Mouse (Mus musculus): ENCODE data around the gene Cenpv. TPM values are rescaled to one million over a fixed set of nuclear protein-coding genes. Genes with fewer than 3 reads are reported as not detected.

Cenpv gene
- polyA plus RNA-seq, 1 experiment from 2014 or later, result 25.4 TPM

GRCm38 (mm10) chr11:62563590-62563989, 24.5 kb upstream of the Cenpv start:
- Histone ChIP-seq H3K36me3 (replicated peaks) (no peaks in the 10 kb centered on the region), H3K27ac (replicated peaks) (no peak overlapping the region), H3K9me3 (no peaks in the 10 kb centered on the region), H3K4me3 (no peak overlapping the region), H3K4me1 (peaks cover 15% of the 10 kb centered on the region), H3K27me3 (replicated peaks; ENCODE audit: low read depth, poor library complexity, severe bottlenecking) (peaks cover 21% of the 10 kb centered on the region)
- no peak for DNase-seq (ENCODE audit: low spot score)
- WGBS, result 91% methylated on average over 2 of the region's 2 CpGs

DNA sequence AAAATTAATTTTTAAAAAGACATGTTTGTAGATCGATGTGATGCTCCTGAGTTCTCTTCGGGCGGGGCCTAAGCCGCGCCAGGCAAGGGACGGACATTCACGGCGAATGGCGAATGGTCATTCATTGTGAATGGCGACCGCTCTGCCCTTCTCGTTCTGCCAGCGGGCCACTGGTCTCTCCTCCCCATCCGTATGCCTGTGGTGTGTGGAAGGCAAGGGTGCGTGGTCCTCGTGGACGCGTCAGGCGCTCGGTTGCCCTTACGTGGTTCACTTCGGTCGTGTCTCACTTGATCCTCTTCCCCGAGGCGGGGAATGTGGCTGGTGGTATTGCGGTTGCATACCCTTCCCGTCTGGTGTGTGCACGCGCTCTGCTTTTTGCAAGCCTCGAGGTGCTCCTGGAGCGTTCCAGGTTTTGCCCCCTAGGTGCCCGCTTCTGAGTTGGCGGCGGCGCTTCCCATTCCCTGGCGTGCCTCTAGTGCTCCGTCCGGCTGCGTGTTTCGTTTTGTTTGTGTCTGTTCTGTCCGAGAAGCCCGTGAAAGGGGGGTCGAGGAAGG, 21.5 kb upstream of the Cenpv start:
- peaks cover 21% of the 10 kb centered on the region for H3K27me3 ChIP-seq (replicated peaks; ENCODE audit: low read depth, poor library complexity, severe bottlenecking)
- peak; percentile 45 for DNase-seq (ENCODE audit: low spot score)
- no peak overlapping the region; the same call in 1 of the 2 replicates for H3K27ac ChIP-seq (replicated peaks)
- peak overlapping the region; percentile 49 for H3K4me3 ChIP-seq
- WGBS, result 25% methylated on average over 43 of the region's 43 CpGs
- H3K36me3 ChIP-seq (replicated peaks), result peaks cover 7% of the 10 kb centered on the region
- H3K4me1 ChIP-seq, result peaks cover 12% of the 10 kb centered on the region
- no peaks in the 10 kb centered on the region for H3K9me3 ChIP-seq

GRCm38 (mm10) chr11:62558961-62559646, 20.0 kb upstream of the Cenpv start:
- H3K4me3 ChIP-seq, result no peak overlapping the region
- no peak for DNase-seq (ENCODE audit: low spot score)
- H3K9me3 ChIP-seq, result no peaks in the 10 kb centered on the region
- H3K36me3 ChIP-seq (replicated peaks), result peaks cover 21% of the 10 kb centered on the region
- H3K4me1 ChIP-seq, result peaks cover 20% of the 10 kb centered on the region
- 59% methylated on average over 6 of the region's 6 CpGs for WGBS
- no peak overlapping the region for H3K27ac ChIP-seq (replicated peaks)
- H3K27me3 ChIP-seq (replicated peaks; ENCODE audit: low read depth, poor library complexity, severe bottlenecking), result peaks cover 21% of the 10 kb centered on the region

DNA sequence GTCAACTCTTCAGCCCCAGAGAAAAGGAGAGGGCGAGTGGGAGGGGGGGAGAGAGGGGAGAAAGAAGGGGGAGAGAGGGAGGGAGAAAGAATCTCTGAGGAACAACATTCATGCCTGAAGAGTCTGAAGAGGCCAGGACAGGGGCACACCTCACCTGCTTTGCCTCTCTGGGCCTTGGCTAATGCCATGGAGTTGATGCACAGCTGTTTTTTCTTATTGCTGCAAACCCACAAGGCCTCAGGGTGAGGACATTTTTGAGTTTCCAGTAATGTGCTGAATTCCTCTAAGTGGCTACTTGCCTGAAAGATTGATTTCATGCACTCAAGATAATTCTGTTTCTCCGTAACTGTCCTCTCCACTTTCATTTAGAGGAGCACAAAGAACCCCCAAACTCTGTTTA, 19.1 kb upstream of the Cenpv start:
- WGBS, result 61% methylated on average over 2 of the region's 2 CpGs
- peaks cover 21% of the 10 kb centered on the region for H3K27me3 ChIP-seq (replicated peaks; ENCODE audit: low read depth, poor library complexity, severe bottlenecking)
- H3K36me3 ChIP-seq (replicated peaks), result peaks cover 31% of the 10 kb centered on the region
- DNase-seq (ENCODE audit: low spot score), result no peak
- H3K27ac ChIP-seq (replicated peaks), result no peak overlapping the region
- H3K4me1 ChIP-seq, result peaks cover 29% of the 10 kb centered on the region
- no peak overlapping the region for H3K4me3 ChIP-seq
- no peaks in the 10 kb centered on the region for H3K9me3 ChIP-seq

DNA sequence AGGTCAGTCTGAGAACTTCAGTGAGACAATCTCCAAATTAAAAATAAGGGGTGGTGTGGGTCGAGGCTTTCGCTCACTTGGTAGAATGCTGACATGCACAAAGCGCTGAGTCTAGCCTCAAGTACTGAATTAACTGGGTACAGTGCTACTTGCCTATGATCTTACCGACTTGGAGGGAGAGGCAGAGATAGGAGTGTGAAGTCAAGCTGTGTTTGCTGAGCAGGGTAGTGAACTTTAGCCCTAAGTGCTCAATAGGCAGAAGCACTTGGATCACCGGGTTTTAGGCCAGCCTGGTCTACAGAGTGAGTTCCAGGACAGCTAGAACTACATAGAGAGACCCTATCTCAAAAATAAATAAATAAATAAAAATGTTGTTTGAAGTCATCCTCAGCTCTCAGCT, 18.1 kb upstream of the Cenpv start:
- 68% methylated on average over 5 of the region's 5 CpGs for WGBS

DNA sequence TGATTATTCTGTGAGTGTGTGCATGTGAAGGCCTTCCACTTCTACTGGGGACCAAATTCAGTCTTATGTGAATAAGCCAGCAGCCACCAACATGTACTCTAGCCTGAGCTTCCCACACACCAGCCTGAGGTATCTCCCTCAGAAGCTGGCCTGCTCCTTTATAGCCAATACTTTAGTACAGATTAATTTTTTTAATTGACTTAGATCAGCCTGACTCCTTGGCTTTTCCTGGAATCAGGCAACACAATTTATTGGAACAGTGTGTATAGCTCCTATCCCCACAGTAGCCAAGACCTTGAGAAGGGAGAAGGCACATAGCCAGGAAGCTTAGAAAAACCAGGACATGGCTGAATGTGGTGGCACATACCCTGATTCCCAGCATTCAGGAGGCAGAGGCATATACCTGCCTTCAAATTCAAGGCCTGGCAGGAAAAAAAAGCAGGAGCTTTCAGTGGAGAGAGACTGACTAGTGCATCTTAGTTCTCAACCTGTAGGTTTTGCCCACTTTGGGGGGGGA, 16.9 kb upstream of the Cenpv start:
- H3K9me3 ChIP-seq, result no peaks in the 10 kb centered on the region
- no peak overlapping the region for H3K27ac ChIP-seq (replicated peaks)
- H3K36me3 ChIP-seq (replicated peaks), result peaks cover 37% of the 10 kb centered on the region
- no peak for DNase-seq (ENCODE audit: low spot score)
- H3K4me1 ChIP-seq, result peaks cover 31% of the 10 kb centered on the region
- H3K27me3 ChIP-seq (replicated peaks; ENCODE audit: low read depth, poor library complexity, severe bottlenecking), result peaks cover 13% of the 10 kb centered on the region
- no peak overlapping the region for H3K4me3 ChIP-seq

More for the DNA sequence above, 18.1 kb upstream of the Cenpv start:
- Histone ChIP-seq H3K4me1 (peaks cover 31% of the 10 kb centered on the region), H3K27me3 (replicated peaks; ENCODE audit: low read depth, poor library complexity, severe bottlenecking) (peaks cover 21% of the 10 kb centered on the region), H3K9me3 (no peaks in the 10 kb centered on the region), H3K4me3 (no peak overlapping the region), H3K27ac (replicated peaks) (no peak overlapping the region), H3K36me3 (replicated peaks) (peaks cover 37% of the 10 kb centered on the region)
- DNase-seq (ENCODE audit: low spot score), result no peak

- Histone ChIP-seq H3K4me3 (peak overlapping the region; percentile 66), H3K4me1 (peaks cover 27% of the 10 kb centered on the region), H3K27ac (replicated peaks) (no peak overlapping the region), H3K27me3 (replicated peaks; ENCODE audit: low read depth, poor library complexity, severe bottlenecking) (peaks cover 6% of the 10 kb centered on the region), H3K9me3 (no peaks in the 10 kb centered on the region), H3K36me3 (replicated peaks) (peaks cover 37% of the 10 kb centered on the region)
- DNase-seq (ENCODE audit: low spot score), result no peak
Observed at GRCm38 (mm10) chr11:62554934-62555517, 16.0 kb upstream of the Cenpv start.

- Histone ChIP-seq H3K9me3 (no peaks in the 10 kb centered on the region), H3K27ac (replicated peaks) (no peak overlapping the region), H3K4me3 (peak overlapping the region; percentile 66), H3K4me1 (peaks cover 33% of the 10 kb centered on the region), H3K36me3 (replicated peaks) (peaks cover 37% of the 10 kb centered on the region), H3K27me3 (replicated peaks; ENCODE audit: low read depth, poor library complexity, severe bottlenecking) (no peaks in the 10 kb centered on the region)
- DNase-seq (ENCODE audit: low spot score), result no peak
- WGBS, result 73% methylated on average over 5 of the region's 5 CpGs
Observed at GRCm38 (mm10) chr11:62554163-62554855, 15.2 kb upstream of the Cenpv start.

DNA sequence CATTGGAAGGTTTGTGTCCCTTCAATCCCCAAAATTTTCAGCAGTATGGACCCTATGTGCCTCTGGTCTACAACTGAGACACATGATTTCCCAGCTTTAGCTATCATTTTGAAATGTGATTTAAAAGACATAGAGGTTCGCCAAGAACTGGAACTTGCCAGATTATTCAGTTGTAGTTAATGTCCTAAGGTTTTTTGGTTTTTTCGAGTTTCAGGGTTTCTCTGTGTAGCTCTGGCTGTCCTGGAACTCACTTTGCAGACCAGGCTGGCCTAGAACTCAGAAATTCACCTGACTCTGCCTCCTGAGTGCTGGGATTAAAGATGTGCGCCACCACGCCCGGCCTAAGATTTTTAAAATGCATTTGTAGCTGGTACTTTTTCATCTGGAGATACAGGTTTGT, 14.6 kb upstream of the Cenpv start:
- Histone ChIP-seq H3K4me3 (peak overlapping the region; percentile 66), H3K9me3 (no peaks in the 10 kb centered on the region), H3K27me3 (replicated peaks; ENCODE audit: low read depth, poor library complexity, severe bottlenecking) (no peaks in the 10 kb centered on the region), H3K4me1 (peaks cover 33% of the 10 kb centered on the region), H3K36me3 (replicated peaks) (peaks cover 37% of the 10 kb centered on the region), H3K27ac (replicated peaks) (no peak overlapping the region)
- WGBS, result 85% methylated on average over 5 of the region's 5 CpGs
- DNase-seq (ENCODE audit: low spot score), result no peak

- no peak for DNase-seq (ENCODE audit: low spot score)
- Histone ChIP-seq H3K9me3 (no peaks in the 10 kb centered on the region), H3K4me3 (peak overlapping the region; percentile 66), H3K36me3 (replicated peaks) (peaks cover 37% of the 10 kb centered on the region), H3K4me1 (peaks cover 32% of the 10 kb centered on the region), H3K27me3 (replicated peaks; ENCODE audit: low read depth, poor library complexity, severe bottlenecking) (no peaks in the 10 kb centered on the region), H3K27ac (replicated peaks) (no peak overlapping the region)
- WGBS, result 47% methylated on average over 1 of the region's 1 CpGs
Observed at GRCm38 (mm10) chr11:62553186-62553585, 14.1 kb upstream of the Cenpv start.

GRCm38 (mm10) chr11:62551226-62552119, 12.4 kb upstream of the Cenpv start:
- peak overlapping the region; percentile 100 for H3K27ac ChIP-seq (replicated peaks)
- H3K4me3 ChIP-seq, result peak overlapping the region; percentile 77
- no peaks in the 10 kb centered on the region for H3K9me3 ChIP-seq
- no peaks in the 10 kb centered on the region for H3K27me3 ChIP-seq (replicated peaks; ENCODE audit: low read depth, poor library complexity, severe bottlenecking)
- H3K36me3 ChIP-seq (replicated peaks), result peaks cover 37% of the 10 kb centered on the region
- H3K4me1 ChIP-seq, result peaks cover 28% of the 10 kb centered on the region
- DNase-seq (ENCODE audit: low spot score), result peak; percentile 90
- WGBS, result under 1% methylated on average over 58 of the region's 58 CpGs

DNA sequence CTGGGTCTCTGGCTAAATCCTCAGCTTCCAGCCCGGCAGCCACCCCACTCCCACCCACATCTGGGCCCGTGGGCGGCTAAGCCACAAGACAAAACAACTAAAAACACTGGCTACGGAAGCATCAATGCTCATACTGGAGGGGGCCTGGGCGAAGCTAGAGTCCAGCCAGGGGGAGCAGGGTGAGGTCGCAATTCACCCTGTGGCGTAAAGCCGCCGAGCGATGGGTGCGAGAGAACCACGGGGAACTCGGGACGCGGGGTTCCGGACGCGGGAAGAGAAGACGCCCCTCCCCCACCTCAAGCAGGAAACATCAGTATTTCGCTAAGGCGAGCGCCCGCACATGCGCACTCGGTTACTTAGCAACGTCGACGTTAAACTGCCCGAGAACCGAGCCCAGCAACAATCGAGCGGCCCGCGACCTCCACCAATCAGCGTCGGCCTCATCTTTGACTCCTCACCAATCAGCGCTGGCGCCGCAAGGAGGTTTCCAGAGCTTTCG, 11.7 kb upstream of the Cenpv start, which contains the start of gene Ubb:
Ubb (plus strand) TSS at position 445 of the 499 bp plus-strand sequence.
- Histone ChIP-seq H3K4me1 (peaks cover 28% of the 10 kb centered on the region), H3K36me3 (replicated peaks) (peaks cover 32% of the 10 kb centered on the region), H3K4me3 (peak within 1 kb of the TSS; percentile 77), H3K27me3 (replicated peaks; ENCODE audit: low read depth, poor library complexity, severe bottlenecking) (no peaks in the 10 kb centered on the region), H3K9me3 (no peaks in the 10 kb centered on the region), H3K27ac (replicated peaks) (peak within 1 kb of the TSS; percentile 100)
- WGBS, result under 1% methylated on average over 40 of the region's 40 CpGs
- DNase-seq (ENCODE audit: low spot score), result peak; percentile 99

All from embryonic facial prominence, embryonic 10.5 days (tissue).